Mouse (Mus musculus) heart, postnatal 0 days (tissue): ENCODE results near the gene Ctdsp2. TPM values are rescaled to one million over a fixed set of nuclear protein-coding genes. Genes with fewer than 3 reads are reported as not detected.

Experiments
- ATAC-seq: fragments of 200-750 bp; cut with Nextera tagmentation; 2 replicates; pipeline ENCODE4 v1.8.0; 2017; ENCODE audit warnings: low read depth, moderate number of reproducible peaks, moderate library complexity; ENCODE audit not compliant: insufficient read depth
- DNase-seq: peaks from one replicate; pipeline ENCODE4 v3.0.0-alpha.2; 2016; ENCODE audit warnings: low spot score
- H3K27ac ChIP-seq: fragments of 300-500 bp; sonication (generic); 2 replicates; pipeline ENCODE4 v1.5.1; 2014; ENCODE audit warnings: low read depth, mild to moderate bottlenecking
- H3K27me3 ChIP-seq: fragments of 300-500 bp; sonication (generic); 2 replicates; pipeline ENCODE4 v1.6.1; 2014; ENCODE audit warnings: low read length, mixed read lengths; ENCODE audit not compliant: control insufficient read depth, insufficient read depth
- H3K36me3 ChIP-seq: fragments of 300-500 bp; sonication (generic); replicated peaks from 2 replicates; pipeline ENCODE4 v1.6.1; 2014; ENCODE audit warnings: low read length, mixed read lengths; ENCODE audit not compliant: control insufficient read depth, insufficient read depth
- H3K4me1 ChIP-seq: fragments of 300-500 bp; sonication (generic); 2 replicates; pipeline ENCODE4 v1.6.1; 2014; ENCODE audit warnings: antibody characterized with exemption; ENCODE audit not compliant: control insufficient read depth, insufficient read depth
- H3K4me2 ChIP-seq: fragments of 300-500 bp; sonication (generic); 2 replicates; pipeline ENCODE4 v1.6.1; 2014; ENCODE audit warnings: low read depth, mild to moderate bottlenecking, low read length, moderate library complexity
- H3K4me3 ChIP-seq: fragments of 300-500 bp; sonication (generic); 2 replicates; pipeline ENCODE4 v1.5.1; 2014; ENCODE audit warnings: low read depth, low read length
- H3K9ac ChIP-seq: fragments of 300-500 bp; sonication (generic); replicated peaks from 2 replicates; pipeline ENCODE4 v1.6.1; 2014; ENCODE audit warnings: low read depth, low read length, mixed read lengths
- H3K9me3 ChIP-seq: fragments of 300-500 bp; sonication (generic); replicated peaks from 2 replicates; pipeline ENCODE4 v1.6.1; 2016; ENCODE audit warnings: low read length; ENCODE audit not compliant: control insufficient read depth
- CTCF ChIP-seq: IDR thresholded peaks from 2 replicates; pipeline ENCODE4 v1.5.1; 2016; ENCODE audit warnings: antibody characterized with exemption, control low read depth, low read depth
- EP300 ChIP-seq: IDR thresholded peaks from 2 replicates; pipeline ENCODE4 v1.6.1; 2016; ENCODE audit warnings: antibody characterized with exemption, low read depth
- WGBS: fragments of 180-500 bp; shearing (Covaris S2); extraction: QIAGEN DNeasy Blood & Tissue Kit; methylation state at CpG from one replicate; pipeline ENCODE4 v1.1.7; 2014; 5-methylcytosine and 5-hydroxymethylcytosine counted together
- polyA plus RNA-seq: library from polyadenylated mRNA; unstranded; fragments of >200 nt; fragmentation: Nextera tagmentation; extraction: Ambion mirVana; gene quantifications from 2 replicates; pipeline ENCODE4 v1.2.1, GENCODE M21; 2015
- total RNA-seq: library from RNA; depleted of rRNA; stranded (reverse); fragments of >200 nt; gene quantifications from 2 replicates; pipeline ENCODE4 v1.2.3, GENCODE M21; 2014; ENCODE audit warnings: low replicate concordance

Gene Ctdsp2
- total and polyA plus RNA-seq, 2 experiments from 2014 or later, result 26.4 to 137 TPM

GRCm38 (mm10) chr10:126949824-126950223, 28.7 kb upstream of the Ctdsp2 start:
- Histone ChIP-seq H3K9me3 (peaks cover 9% of the 10 kb centered on the region), H3K4me1 (peaks cover 15% of the 10 kb centered on the region), H3K36me3 (no peaks in the 10 kb centered on the region), H3K9ac (no peak overlapping the region), H3K27me3 (no peaks in the 10 kb centered on the region), H3K4me3 (no peak overlapping the region), H3K4me2 (no peak overlapping the region), H3K27ac (peak overlapping the region; percentile 75; the same call in 1 of the 2 replicates)
- ATAC-seq, result no peak
- 45% methylated on average over 5 of the region's 5 CpGs for WGBS
- no peak for DNase-seq
- no peak for TF ChIP-seq EP300
- no peak for TF ChIP-seq CTCF

GRCm38 (mm10) chr10:126950572-126950971, 27.9 kb upstream of the Ctdsp2 start:
- WGBS, result 40% methylated on average over 4 of the region's 4 CpGs
- ATAC-seq (0 out of 2 replicates have a peak, but pooled peaks have one; percentile 18), DNase-seq (no peak)
- Histone ChIP-seq H3K9me3 (peaks cover 9% of the 10 kb centered on the region), H3K4me2 (no peak overlapping the region), H3K27ac (peak overlapping the region; percentile 75), H3K4me3 (no peak overlapping the region), H3K36me3 (no peaks in the 10 kb centered on the region), H3K4me1 (peaks cover 15% of the 10 kb centered on the region), H3K9ac (no peak overlapping the region), H3K27me3 (no peaks in the 10 kb centered on the region)
- TF ChIP-seq EP300, result no peak

- ATAC-seq, result no peak
- no peak overlapping the region for H3K4me3 ChIP-seq
- TF ChIP-seq CTCF (0 out of 2 replicates have a peak, but pooled peaks have one; percentile 1), EP300 (no peak)
These were observed 26.1 kb upstream of the Ctdsp2 start for GRCm38 (mm10) chr10:126952375-126952774.

GRCm38 (mm10) chr10:126953029-126953471, 25.5 kb upstream of the Ctdsp2 start:
- 45% methylated on average over 3 of the region's 3 CpGs for WGBS
- Histone ChIP-seq H3K4me3 (no peak overlapping the region), H3K27ac (peak overlapping the region; percentile 55), H3K4me2 (no peak overlapping the region), H3K27me3 (no peaks in the 10 kb centered on the region), H3K9me3 (0 out of 2 replicates have a peak, but pooled peaks cover 3% of the 10 kb centered on the region), H3K4me1 (peaks cover 33% of the 10 kb centered on the region), H3K9ac (no peak overlapping the region), H3K36me3 (no peaks in the 10 kb centered on the region)
- TF ChIP-seq EP300, result no peak
- TF ChIP-seq CTCF, result no peak
- ATAC-seq, result no peak
- no peak for DNase-seq

More at GRCm38 (mm10) chr10:126952375-126952774, 26.1 kb upstream of the Ctdsp2 start:
- Histone ChIP-seq H3K36me3 (no peaks in the 10 kb centered on the region), H3K9me3 (0 out of 2 replicates have a peak, but pooled peaks cover 3% of the 10 kb centered on the region), H3K4me2 (no peak overlapping the region), H3K27me3 (no peaks in the 10 kb centered on the region), H3K27ac (no peak overlapping the region), H3K9ac (no peak overlapping the region), H3K4me1 (peaks cover 27% of the 10 kb centered on the region)
- DNase-seq, result no peak
- WGBS, result 90% methylated on average over 1 of the region's 1 CpGs

- H3K4me2 ChIP-seq, result peak overlapping the region; percentile 37
- H3K4me3 ChIP-seq, result no peak overlapping the region
- 0 out of 2 replicates have a peak, but pooled peaks cover 3% of the 10 kb centered on the region for H3K9me3 ChIP-seq
- peak overlapping the region; percentile 76 for H3K27ac ChIP-seq
- 18% methylated on average over 15 of the region's 15 CpGs for WGBS
- ATAC-seq, result no peak
- H3K36me3 ChIP-seq, result no peaks in the 10 kb centered on the region
- H3K27me3 ChIP-seq, result no peaks in the 10 kb centered on the region
- H3K9ac ChIP-seq, result 0 out of 2 replicates have a peak overlapping the region, but pooled peaks have one; percentile 16
- no peak for DNase-seq
- TF ChIP-seq EP300, result no peak
- TF ChIP-seq CTCF, result no peak
- peaks cover 21% of the 10 kb centered on the region for H3K4me1 ChIP-seq
These were observed 21.7 kb upstream of the Ctdsp2 start for GRCm38 (mm10) chr10:126956692-126957358.
